Mouse (Mus musculus) heart, embryonic 13.5 days (tissue): ENCODE data around the gene Piezo1. TPM values are rescaled to one million over a fixed set of nuclear protein-coding genes. Genes with fewer than 3 reads are reported as not detected.

Experiments used
- ATAC-seq: fragments of 200-750 bp; cut with Nextera tagmentation; 2 replicates; pipeline ENCODE4 v1.8.0; 2017; ENCODE audit warnings: moderate TSS enrichment; ENCODE audit not compliant: insufficient number of reproducible peaks, low FRiP score, low TSS enrichment; ENCODE audit errors: extremely low read depth
- H3K27ac ChIP-seq: fragments of 300-500 bp; sonication (generic); replicated peaks from 2 replicates; pipeline ENCODE4 v1.5.1; 2015; ENCODE audit warnings: moderate library complexity, mild to moderate bottlenecking, inconsistent platforms
- H3K27me3 ChIP-seq: fragments of 300-500 bp; sonication (generic); replicated peaks from 2 replicates; pipeline ENCODE4 v1.6.1; 2015; ENCODE audit warnings: mild to moderate bottlenecking, inconsistent platforms
- H3K36me3 ChIP-seq: fragments of 300-500 bp; sonication (generic); 2 replicates; pipeline ENCODE4 v1.6.1; 2015; ENCODE audit warnings: mild to moderate bottlenecking, inconsistent platforms
- H3K4me1 ChIP-seq: fragments of 300-500 bp; sonication (generic); 2 replicates; pipeline ENCODE4 v1.6.1; 2015; ENCODE audit warnings: inconsistent platforms
- H3K4me2 ChIP-seq: fragments of 300-500 bp; sonication (generic); 2 replicates; pipeline ENCODE4 v1.6.1; 2015; ENCODE audit warnings: inconsistent platforms, mild to moderate bottlenecking, moderate library complexity
- H3K4me3 ChIP-seq: fragments of 300-500 bp; sonication (generic); 2 replicates; pipeline ENCODE4 v1.5.1; 2015; ENCODE audit warnings: moderate library complexity, mild to moderate bottlenecking, inconsistent platforms
- H3K9ac ChIP-seq: fragments of 300-500 bp; sonication (generic); 2 replicates; pipeline ENCODE4 v1.6.1; 2015; ENCODE audit warnings: inconsistent platforms, mild to moderate bottlenecking, moderate library complexity
- H3K9me3 ChIP-seq: fragments of 300-500 bp; sonication (generic); 2 replicates; pipeline ENCODE4 v1.6.1; 2016; ENCODE audit warnings: inconsistent platforms
- WGBS: fragments of 180-500 bp; shearing (Covaris S2); methylation state at CpG from one replicate; pipeline ENCODE4 v1.1.7; 2015; ENCODE audit warnings: mixed read lengths; 5-methylcytosine and 5-hydroxymethylcytosine counted together
- polyA plus RNA-seq: library from polyadenylated mRNA; unstranded; fragments of >200 nt; fragmentation: Nextera tagmentation; extraction: Ambion mirVana; gene quantifications from 2 replicates; pipeline ENCODE4 v1.2.1, GENCODE M21; 2015

The Piezo1 gene
- polyA plus RNA-seq, 1 experiment from 2014 or later = 15.4 TPM

DNA sequence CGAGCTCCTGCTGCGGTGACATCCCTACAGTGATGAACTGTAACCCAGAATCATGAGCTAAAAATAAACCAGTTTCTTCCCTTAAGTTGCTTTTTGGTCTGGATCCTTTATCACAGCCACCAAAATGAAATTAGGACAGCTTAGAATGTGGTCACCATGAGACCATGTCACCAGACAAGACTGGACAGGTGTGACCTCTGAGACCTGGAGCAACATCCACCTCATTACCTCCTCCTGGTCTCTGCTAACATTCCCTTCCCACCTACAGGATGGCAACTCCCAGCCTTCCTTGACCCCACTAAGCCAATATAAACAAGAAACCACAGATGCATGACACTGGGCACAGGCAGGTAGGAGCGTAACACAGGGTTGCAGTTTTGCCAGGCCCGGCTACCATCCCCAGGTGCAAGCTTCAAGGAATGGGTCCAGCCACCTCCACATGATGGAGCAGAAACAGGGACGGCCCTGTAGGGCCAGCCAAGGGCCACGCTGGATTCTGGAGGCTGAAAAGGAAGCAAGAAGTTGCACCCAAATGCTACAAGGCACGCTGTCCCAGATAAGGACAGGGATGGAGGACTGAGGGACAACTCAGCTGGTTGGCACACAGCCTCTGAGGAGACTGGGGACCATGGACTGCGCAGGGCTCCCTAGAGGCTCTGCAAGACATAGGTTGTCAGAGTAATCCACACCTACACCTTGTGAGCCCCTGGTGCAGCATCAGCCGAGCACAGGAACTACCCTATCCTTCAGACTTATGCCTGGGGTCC lies 12.6 kb downstream of the Piezo1 start:
- H3K36me3 ChIP-seq = peaks cover 16% of the 10 kb centered on the region
- H3K4me1 ChIP-seq = peaks cover 54% of the 10 kb centered on the region
- 0 out of 2 replicates have a peak overlapping the region, but pooled peaks have one; percentile 16 for H3K9ac ChIP-seq
- ATAC-seq = no peak
- peak overlapping the region; percentile 2; the same call in 1 of the 2 replicates for H3K27ac ChIP-seq
- no peak overlapping the region for H3K4me3 ChIP-seq
- H3K9me3 ChIP-seq = no peaks in the 10 kb centered on the region
- no peak overlapping the region for H3K4me2 ChIP-seq
- H3K27me3 ChIP-seq = no peaks in the 10 kb centered on the region
- 79% methylated on average over 9 of the region's 9 CpGs for WGBS

DNA sequence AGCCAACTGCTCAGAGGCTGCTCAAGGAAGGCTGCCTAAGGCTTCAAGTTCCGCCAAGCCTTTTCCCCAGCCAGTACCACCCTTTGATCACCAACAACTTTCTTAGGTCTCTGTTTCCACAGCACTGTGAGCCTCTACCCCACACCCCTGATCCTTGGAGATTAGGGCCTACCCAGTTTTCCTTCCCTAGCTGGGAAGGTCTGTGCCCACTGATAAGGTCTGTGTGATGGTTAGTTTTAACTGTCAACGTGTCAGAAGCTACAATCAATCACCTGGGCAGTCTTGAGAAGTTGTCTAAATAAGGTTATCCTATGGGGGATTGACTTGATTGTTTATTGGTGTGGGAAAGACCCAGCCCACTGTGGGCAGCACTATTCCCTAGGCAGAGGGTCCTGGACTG lies 13.3 kb downstream of the Piezo1 start:
- Histone ChIP-seq H3K27me3 (no peaks in the 10 kb centered on the region), H3K4me3 (no peak overlapping the region), H3K4me1 (peaks cover 60% of the 10 kb centered on the region), H3K36me3 (peaks cover 17% of the 10 kb centered on the region), H3K27ac (peak overlapping the region; percentile 81), H3K4me2 (peak overlapping the region; percentile 53; the same call in 1 of the 2 replicates), H3K9ac (no peak overlapping the region), H3K9me3 (no peaks in the 10 kb centered on the region)
- no peak for ATAC-seq
- WGBS = 47% methylated on average over 2 of the region's 2 CpGs

DNA sequence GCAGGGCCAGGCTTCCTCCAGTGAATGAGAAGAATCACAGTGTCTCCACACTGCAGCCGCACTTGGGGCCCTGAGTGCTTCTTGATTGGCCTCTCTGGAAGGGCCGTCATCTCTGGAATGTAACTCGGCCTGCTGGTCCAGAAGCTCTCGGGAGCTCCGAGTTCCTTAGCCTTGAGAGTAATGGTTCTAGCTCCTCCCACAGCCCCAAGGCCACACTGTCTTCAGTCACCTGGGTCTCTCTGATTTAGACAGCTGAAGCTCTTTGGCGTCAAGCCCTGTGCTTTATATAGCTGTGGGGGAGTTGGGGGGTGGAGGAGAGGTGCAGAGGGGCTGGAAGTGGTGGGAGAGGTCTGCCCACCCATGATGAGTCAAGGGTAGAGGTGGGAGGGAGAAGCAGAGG lies 14.1 kb downstream of the Piezo1 start:
- peak overlapping the region; percentile 53 for H3K4me2 ChIP-seq
- H3K27me3 ChIP-seq = no peaks in the 10 kb centered on the region
- H3K4me1 ChIP-seq = peaks cover 60% of the 10 kb centered on the region
- H3K27ac ChIP-seq = peak overlapping the region; percentile 81
- H3K9ac ChIP-seq = peak overlapping the region; percentile 42
- H3K4me3 ChIP-seq = peak overlapping the region; percentile 12; the same call in 1 of the 2 replicates
- 14% methylated on average over 6 of the region's 6 CpGs for WGBS
- peak; percentile 10; the same call in 1 of the 2 replicates for ATAC-seq
- no peaks in the 10 kb centered on the region for H3K9me3 ChIP-seq
- peaks cover 17% of the 10 kb centered on the region for H3K36me3 ChIP-seq

DNA sequence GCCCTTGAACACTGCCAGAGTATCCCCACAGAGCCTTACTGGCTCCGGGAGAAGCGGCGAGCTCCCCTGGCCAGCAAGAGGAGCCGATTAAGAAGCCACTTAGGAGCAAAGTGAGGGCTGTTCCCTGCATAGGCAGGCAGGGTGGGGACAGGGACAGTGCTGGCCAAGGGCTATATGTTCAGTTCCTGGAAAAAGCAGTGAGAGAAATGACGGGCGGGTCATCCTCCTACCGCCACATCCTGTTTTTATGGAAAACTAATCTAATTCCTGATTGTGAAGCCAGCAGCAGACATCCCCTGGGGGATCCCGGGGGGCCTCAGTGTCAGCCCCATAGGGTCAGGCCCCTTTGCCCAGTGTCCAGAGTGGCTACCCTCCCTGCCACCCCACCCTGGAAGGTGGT lies 19.8 kb downstream of the Piezo1 start:
- ATAC-seq = no peak
- peak overlapping the region; percentile 52; the same call in 1 of the 2 replicates for H3K9ac ChIP-seq
- H3K4me3 ChIP-seq = no peak overlapping the region
- 58% methylated on average over 8 of the region's 8 CpGs for WGBS
- no peaks in the 10 kb centered on the region for H3K27me3 ChIP-seq
- H3K27ac ChIP-seq = peak overlapping the region; percentile 82
- no peaks in the 10 kb centered on the region for H3K9me3 ChIP-seq
- H3K4me1 ChIP-seq = peaks cover 61% of the 10 kb centered on the region
- peaks cover 26% of the 10 kb centered on the region for H3K36me3 ChIP-seq
- H3K4me2 ChIP-seq = peak overlapping the region; percentile 31; the same call in 1 of the 2 replicates

DNA sequence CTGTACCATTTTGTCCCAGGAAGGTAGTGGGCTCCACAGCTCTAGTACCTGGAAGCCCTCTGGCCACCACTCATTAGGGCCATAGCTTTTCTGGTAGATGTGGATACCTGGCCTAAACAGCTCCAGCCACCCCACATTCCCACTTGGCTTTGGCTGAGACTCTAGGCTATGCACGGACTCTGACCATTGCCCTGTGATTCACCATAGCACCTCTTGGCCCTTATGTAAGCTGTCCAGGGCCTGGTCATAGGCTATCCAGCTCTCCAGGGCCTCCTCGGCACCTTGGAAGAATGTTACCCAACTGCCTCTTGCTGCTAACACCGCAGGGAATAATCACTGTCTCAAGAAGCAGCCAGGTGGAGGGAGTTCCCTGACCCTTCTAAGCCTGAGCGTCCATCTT lies 22.0 kb downstream of the Piezo1 start:
- peaks cover 16% of the 10 kb centered on the region for H3K36me3 ChIP-seq
- no peak for ATAC-seq
- H3K4me3 ChIP-seq = no peak overlapping the region

DNA sequence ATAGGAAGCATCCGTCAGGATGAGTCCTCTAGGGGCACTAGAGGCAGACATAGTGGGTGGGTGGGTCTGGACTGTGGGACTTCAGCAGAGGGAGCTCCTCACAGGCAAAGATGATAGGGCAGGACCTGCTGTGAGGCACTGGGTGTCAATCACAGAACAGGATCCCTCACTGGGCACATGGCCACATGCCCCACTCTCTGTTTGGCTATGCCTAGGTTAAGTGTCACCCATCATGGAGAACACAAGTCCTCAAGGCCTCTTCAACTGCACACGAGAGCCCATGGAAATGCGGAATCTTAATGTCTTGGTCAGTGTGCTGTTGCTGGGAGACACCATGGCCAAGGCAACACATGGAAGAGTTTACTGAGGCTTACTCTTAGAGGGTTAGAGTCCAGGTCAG lies 23.2 kb downstream of the Piezo1 start:
- Histone ChIP-seq H3K27me3 (no peaks in the 10 kb centered on the region), H3K4me3 (no peak overlapping the region), H3K36me3 (peaks cover 11% of the 10 kb centered on the region), H3K27ac (peak overlapping the region; percentile 32; the same call in 1 of the 2 replicates), H3K4me1 (peaks cover 77% of the 10 kb centered on the region), H3K9ac (no peak overlapping the region), H3K9me3 (no peaks in the 10 kb centered on the region), H3K4me2 (no peak overlapping the region)
- WGBS = 95% methylated on average over 3 of the region's 3 CpGs
- ATAC-seq = no peak

More for the DNA sequence above, 22.0 kb downstream of the Piezo1 start:
- no peaks in the 10 kb centered on the region for H3K9me3 ChIP-seq
- H3K27me3 ChIP-seq = no peaks in the 10 kb centered on the region
- H3K4me2 ChIP-seq = no peak overlapping the region
- no peak overlapping the region for H3K27ac ChIP-seq
- no peak overlapping the region for H3K9ac ChIP-seq
- H3K4me1 ChIP-seq = peaks cover 72% of the 10 kb centered on the region
- 86% methylated on average over 4 of the region's 4 CpGs for WGBS

DNA sequence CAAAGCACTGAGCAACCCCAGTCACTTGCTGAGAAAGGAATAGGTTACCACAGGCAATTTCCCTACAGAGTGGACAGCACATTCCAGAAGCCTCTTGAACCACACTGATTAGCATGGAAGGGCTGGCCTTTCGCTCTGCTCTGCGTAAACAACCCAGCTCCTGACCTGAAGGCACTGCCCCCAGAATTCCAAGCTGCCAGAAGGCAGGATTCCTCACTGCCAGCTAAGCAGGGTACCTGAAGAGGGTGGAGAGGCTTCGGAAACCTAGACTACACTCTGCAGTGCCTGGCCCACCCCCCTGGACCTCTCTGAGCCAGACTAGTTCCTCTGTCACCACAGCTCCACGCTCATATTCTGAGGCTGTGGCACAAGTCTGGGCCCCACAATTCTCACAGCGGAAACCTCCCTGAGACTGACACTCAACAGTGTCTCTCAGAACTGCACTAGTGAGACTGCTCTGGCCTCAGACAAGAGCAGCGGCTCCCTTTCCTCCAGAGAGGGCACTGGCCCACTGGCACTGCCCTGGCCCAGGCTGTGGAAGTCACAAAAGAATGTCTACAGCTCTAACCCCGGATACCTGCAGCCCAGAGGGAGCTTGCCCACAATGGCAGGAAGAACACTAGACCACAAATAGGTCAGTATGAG lies 24.5 kb downstream of the Piezo1 start:
- H3K9ac ChIP-seq = peak overlapping the region; percentile 67
- H3K4me3 ChIP-seq = no peak overlapping the region
- H3K4me1 ChIP-seq = peaks cover 78% of the 10 kb centered on the region
- no peak for ATAC-seq
- WGBS = 25% methylated on average over 7 of the region's 7 CpGs
- H3K36me3 ChIP-seq = peaks cover 12% of the 10 kb centered on the region; the same call in 1 of the 2 replicates
- H3K27me3 ChIP-seq = no peaks in the 10 kb centered on the region
- H3K4me2 ChIP-seq = peak overlapping the region; percentile 61
- no peaks in the 10 kb centered on the region for H3K9me3 ChIP-seq
- H3K27ac ChIP-seq = peak overlapping the region; percentile 91

DNA sequence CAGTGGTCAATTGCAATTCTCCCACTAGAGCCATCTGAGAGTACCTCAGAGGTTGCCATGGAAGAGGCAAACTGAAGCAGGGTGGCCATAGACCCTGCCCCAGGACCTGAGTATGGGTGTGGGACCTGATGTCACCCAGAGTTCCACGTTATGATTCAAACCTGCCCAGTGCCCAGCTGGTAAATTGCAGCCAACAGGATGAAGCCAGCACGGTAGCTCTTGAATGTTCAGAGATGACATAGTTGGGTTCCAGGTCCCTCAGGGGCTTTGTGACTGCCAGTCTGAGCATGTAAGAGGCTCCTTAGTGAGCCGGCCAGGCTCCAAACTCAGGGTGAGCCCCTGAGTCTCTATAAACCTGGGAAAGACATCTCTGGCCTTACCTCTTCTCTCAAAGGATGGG lies 25.0 kb downstream of the Piezo1 start:
- Histone ChIP-seq H3K4me2 (peak overlapping the region; percentile 61), H3K27me3 (no peaks in the 10 kb centered on the region), H3K27ac (peak overlapping the region; percentile 91), H3K9me3 (no peaks in the 10 kb centered on the region), H3K9ac (peak overlapping the region; percentile 67), H3K36me3 (peaks cover 12% of the 10 kb centered on the region; the same call in 1 of the 2 replicates), H3K4me1 (peaks cover 73% of the 10 kb centered on the region), H3K4me3 (no peak overlapping the region)
- WGBS = 36% methylated on average over 3 of the region's 3 CpGs
- ATAC-seq = no peak

DNA sequence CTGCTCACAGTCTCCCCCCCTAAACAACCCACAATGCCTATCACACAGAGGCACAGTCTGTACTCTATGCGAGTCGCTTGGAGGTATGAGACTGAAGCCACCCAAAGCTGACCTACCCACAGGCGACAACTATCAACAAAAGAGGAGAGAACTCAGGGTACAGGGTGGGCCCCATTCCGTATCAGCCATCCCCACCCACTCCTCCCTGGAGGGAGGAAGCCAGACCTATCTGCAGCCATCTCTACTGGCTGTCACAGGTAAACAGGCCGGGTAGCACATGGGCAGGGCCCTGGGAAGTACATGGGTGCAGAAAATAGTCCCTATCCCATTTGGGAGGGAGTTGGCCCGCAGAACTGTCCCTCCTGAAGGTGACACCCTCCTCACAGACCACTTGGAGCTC lies 26.1 kb downstream of the Piezo1 start:
- WGBS = 50% methylated on average over 6 of the region's 6 CpGs
- Histone ChIP-seq H3K9ac (peak overlapping the region; percentile 67), H3K27me3 (no peaks in the 10 kb centered on the region)

DNA sequence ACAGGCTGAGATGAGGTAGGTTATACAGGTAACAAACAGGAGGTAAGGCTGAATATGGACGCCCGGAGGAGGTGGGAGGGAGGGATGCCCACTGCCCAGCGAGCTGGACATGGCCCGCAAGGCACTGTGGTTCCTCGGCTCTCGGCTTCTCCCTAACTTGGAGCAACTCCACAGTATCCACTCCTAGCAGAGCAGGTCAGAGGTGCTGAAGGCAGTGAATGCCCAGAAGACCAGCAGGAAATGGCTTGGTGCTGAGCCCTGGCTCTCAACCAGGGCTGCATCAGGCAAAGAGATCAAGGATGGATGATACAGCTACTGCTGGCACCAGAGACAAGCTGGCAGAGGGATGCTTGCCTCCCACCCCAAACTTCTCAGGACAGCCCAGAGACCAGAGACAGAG lies 26.6 kb downstream of the Piezo1 start:
- ATAC-seq = no peak
- Histone ChIP-seq H3K9me3 (no peaks in the 10 kb centered on the region), H3K27me3 (no peaks in the 10 kb centered on the region), H3K4me3 (no peak overlapping the region), H3K4me2 (peak overlapping the region; percentile 61), H3K9ac (peak overlapping the region; percentile 67), H3K36me3 (peaks cover 12% of the 10 kb centered on the region; the same call in 1 of the 2 replicates), H3K27ac (peak overlapping the region; percentile 91), H3K4me1 (peaks cover 79% of the 10 kb centered on the region)
- WGBS = 72% methylated on average over 6 of the region's 6 CpGs

More for the DNA sequence above, 26.1 kb downstream of the Piezo1 start:
- ATAC-seq = no peak
- Histone ChIP-seq H3K27ac (peak overlapping the region; percentile 91), H3K4me2 (peak overlapping the region; percentile 61; the same call in 1 of the 2 replicates), H3K36me3 (peaks cover 12% of the 10 kb centered on the region; the same call in 1 of the 2 replicates), H3K9me3 (no peaks in the 10 kb centered on the region), H3K4me1 (peaks cover 74% of the 10 kb centered on the region), H3K4me3 (no peak overlapping the region)

DNA sequence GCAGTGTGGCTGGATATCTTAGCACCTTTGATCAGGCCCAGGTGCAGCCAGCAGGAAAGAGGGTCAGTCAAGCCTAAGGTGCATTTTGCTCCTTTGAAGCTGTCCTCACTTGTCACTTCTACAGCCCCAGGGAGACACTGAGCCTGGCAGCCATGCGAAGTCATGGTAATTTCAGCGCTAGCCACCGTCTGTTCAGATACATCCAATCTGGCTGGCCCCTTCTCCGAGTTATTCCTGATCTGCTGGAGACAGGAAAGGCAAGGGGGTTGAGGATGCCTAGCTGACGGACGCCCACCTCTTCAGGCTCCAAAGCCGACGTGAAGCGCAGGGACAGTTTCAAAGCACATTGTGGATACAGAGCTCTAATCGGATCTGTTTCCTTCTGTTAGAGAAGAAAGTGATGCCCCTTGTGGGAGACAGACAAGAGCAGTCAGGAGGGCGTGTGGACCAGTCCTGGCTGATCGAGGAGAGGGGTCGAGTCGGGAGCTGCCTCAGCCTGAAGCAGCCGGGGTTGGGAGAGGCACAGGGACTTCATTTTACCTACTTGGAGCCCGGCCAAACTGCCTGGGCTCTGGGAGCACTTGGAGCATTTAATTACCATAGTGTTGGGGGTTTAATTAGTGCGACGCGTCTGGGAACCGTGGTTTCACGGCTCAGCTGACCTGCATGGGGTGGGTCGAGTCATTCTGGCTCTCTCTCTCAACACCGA lies 27.3 kb downstream of the Piezo1 start:
- ATAC-seq = no peak
- peak overlapping the region; percentile 19 for H3K4me3 ChIP-seq

More for the DNA sequence above, 27.3 kb downstream of the Piezo1 start:
- Histone ChIP-seq H3K9me3 (no peaks in the 10 kb centered on the region), H3K36me3 (peaks cover 12% of the 10 kb centered on the region; the same call in 1 of the 2 replicates), H3K9ac (peak overlapping the region; percentile 67), H3K27me3 (no peaks in the 10 kb centered on the region), H3K27ac (peak overlapping the region; percentile 91), H3K4me2 (peak overlapping the region; percentile 61), H3K4me1 (peaks cover 86% of the 10 kb centered on the region)
- 19% methylated on average over 23 of the region's 23 CpGs for WGBS
